Mouse (Mus musculus): Measurements from ENCODE around the gene Tpst2.

The Tpst2 gene

GRCm38 (mm10) chr5:112254282-112254806 is 22.1 kb upstream of the Tpst2 start:
- no peak for DNase-seq (ENCODE audit: low read depth, low spot score)

- no peak for DNase-seq (ENCODE audit: low read depth, low spot score)
These were observed 21.1 kb upstream of the Tpst2 start, which contains the start of gene Crybb1 for GRCm38 (mm10) chr5:112255426-112255825. TSS of gene Crybb1 (plus strand) at chr5:112255815.

- no peak for DNase-seq (ENCODE audit: low read depth, low spot score)
These were observed 20.0 kb upstream of the Tpst2 start for GRCm38 (mm10) chr5:112256457-112256856.

- no peak for DNase-seq (ENCODE audit: low read depth, low spot score)
These were observed 18.6 kb upstream of the Tpst2 start for GRCm38 (mm10) chr5:112257896-112258295.

- DNase-seq (ENCODE audit: low read depth, low spot score), result no peak
These were observed 16.4 kb upstream of the Tpst2 start for GRCm38 (mm10) chr5:112259862-112260650.

GRCm38 (mm10) chr5:112260818-112261217 is 15.7 kb upstream of the Tpst2 start:
- DNase-seq (ENCODE audit: low read depth, low spot score), result no peak

GRCm38 (mm10) chr5:112264099-112264498 is 12.4 kb upstream of the Tpst2 start:
- no peak for DNase-seq (ENCODE audit: low read depth, low spot score)

- no peak for DNase-seq (ENCODE audit: low read depth, low spot score)
These were observed 11.4 kb upstream of the Tpst2 start for GRCm38 (mm10) chr5:112265110-112265509.

GRCm38 (mm10) chr5:112265515-112265914 is 11.0 kb upstream of the Tpst2 start:
- no peak for DNase-seq (ENCODE audit: low read depth, low spot score)

- no peak for DNase-seq (ENCODE audit: low read depth, low spot score)
These were observed 10.3 kb upstream of the Tpst2 start for GRCm38 (mm10) chr5:112266011-112266777.

GRCm38 (mm10) chr5:112270764-112271541 is 5.5 kb upstream of the Tpst2 start:
- peak; percentile 76 for DNase-seq (ENCODE audit: low read depth, low spot score)

GRCm38 (mm10) chr5:112272934-112273333 is 3.6 kb upstream of the Tpst2 start:
- DNase-seq (ENCODE audit: low read depth, low spot score), result peak; percentile 68

- peak; percentile 88 for DNase-seq (ENCODE audit: low read depth, low spot score)
These were observed 2.6 kb upstream of the Tpst2 start for GRCm38 (mm10) chr5:112273746-112274463.

- DNase-seq (ENCODE audit: low read depth, low spot score), result peak; percentile 74
These were observed 1.3 kb upstream of the Tpst2 start for GRCm38 (mm10) chr5:112275021-112275804.

GRCm38 (mm10) chr5:112276907-112277348 is 437 bp downstream of the Tpst2 start:
- DNase-seq (ENCODE audit: low read depth, low spot score), result no peak

GRCm38 (mm10) chr5:112277906-112278470 is 1.5 kb downstream of the Tpst2 start:
- DNase-seq (ENCODE audit: low read depth, low spot score), result peak; percentile 56

- no peak for DNase-seq (ENCODE audit: low read depth, low spot score)
These were observed 2.9 kb downstream of the Tpst2 start for GRCm38 (mm10) chr5:112279181-112280021.

- DNase-seq (ENCODE audit: low read depth, low spot score), result no peak
These were observed 3.7 kb downstream of the Tpst2 start for GRCm38 (mm10) chr5:112280151-112280550.

All from CD4-positive, CD25-positive, alpha-beta regulatory T cell, adult 2 months (primary cell).